Mouse (Mus musculus) heart, postnatal 14 days (tissue): ENCODE data around the gene Rpl6. TPM values are rescaled to one million over a fixed set of nuclear protein-coding genes. Genes with fewer than 3 reads are reported as not detected.
"Not testable (repeated sequence)": the region's sequence is repeated elsewhere in the genome, so short reads cannot be mapped to it uniquely, and the experiment has no call there.

Experiments used
- DNase-seq, 2 experiments: peaks; one replicate each; pipeline ENCODE4 v3.0.0; 2021 to 2022
- intact Hi-C: fragments of 180-260 bp; cut with DNase I; formaldehyde crosslinking; loops from one replicate; pipeline ENCODE4 v1.15.1; 2025
- total RNA-seq, 2 experiments: library from RNA; stranded (reverse); gene quantifications; 2 replicates each; pipeline ENCODE4 v1.2.3; 2021

The Rpl6 gene
- total RNA-seq, 2 experiments from 2014 or later, result 556 to 621 TPM

GRCm38 (mm10) chr5:121220732-121221301, 16.5 kb downstream of the Rpl6 start:
- intact Hi-C loops, result no loop called here
- DNase-seq, result peak; percentile 31 to 37

- DNase-seq, result no peak
- intact Hi-C loops, result no loop called here
These were observed 17.1 kb downstream of the Rpl6 start for GRCm38 (mm10) chr5:121221328-121221850.

GRCm38 (mm10) chr5:121224020-121224419, 19.7 kb downstream of the Rpl6 start:
- DNase-seq, intact Hi-C loops: not testable (repeated sequence)

- intact Hi-C loops, result no loop called here
- no peak for DNase-seq
These were observed 20.6 kb downstream of the Rpl6 start for GRCm38 (mm10) chr5:121224856-121225255.

GRCm38 (mm10) chr5:121225854-121226253, 21.6 kb downstream of the Rpl6 start:
- intact Hi-C loops, result no loop called here

GRCm38 (mm10) chr5:121226406-121226805, 22.1 kb downstream of the Rpl6 start:
- intact Hi-C loops, result no loop called here

More at GRCm38 (mm10) chr5:121225854-121226253, 21.6 kb downstream of the Rpl6 start:
- DNase-seq, result no peak

GRCm38 (mm10) chr5:121226845-121227244, 22.6 kb downstream of the Rpl6 start:
- intact Hi-C loops, result no loop called here
- DNase-seq, result no peak

More at GRCm38 (mm10) chr5:121226406-121226805, 22.1 kb downstream of the Rpl6 start:
- no peak for DNase-seq

- DNase-seq, intact Hi-C loops: not testable (repeated sequence)
These were observed 23.0 kb downstream of the Rpl6 start for GRCm38 (mm10) chr5:121227330-121227729.

GRCm38 (mm10) chr5:121229182-121229581, 24.9 kb downstream of the Rpl6 start:
- intact Hi-C loops, result no loop called here
- no peak for DNase-seq

GRCm38 (mm10) chr5:121230811-121231210, 26.5 kb downstream of the Rpl6 start:
- intact Hi-C loops, result no loop called here
- DNase-seq, result no peak

- no peak for DNase-seq
- intact Hi-C loops, result no loop called here
These were observed 28.5 kb downstream of the Rpl6 start for GRCm38 (mm10) chr5:121232789-121233188.

- no peak for DNase-seq
- intact Hi-C loops, result no loop called here
These were observed 29.4 kb downstream of the Rpl6 start for GRCm38 (mm10) chr5:121233726-121234125.

GRCm38 (mm10) chr5:121236171-121236570, 31.9 kb downstream of the Rpl6 start:
- peak in 1 of 2 experiments; percentile 9 for DNase-seq
- intact Hi-C loops, result no loop called here

GRCm38 (mm10) chr5:121238208-121238607, 33.9 kb downstream of the Rpl6 start:
- no peak for DNase-seq
- intact Hi-C loops, result no loop called here

- intact Hi-C loops, result no loop called here
These were observed 35.6 kb downstream of the Rpl6 start for GRCm38 (mm10) chr5:121239846-121240245.

GRCm38 (mm10) chr5:121241182-121241581, 36.9 kb downstream of the Rpl6 start:
- intact Hi-C loops, result no loop called here
- no peak for DNase-seq

More at GRCm38 (mm10) chr5:121239846-121240245, 35.6 kb downstream of the Rpl6 start:
- DNase-seq, result no peak

- DNase-seq, result no peak
- intact Hi-C loops, result no loop called here
These were observed 38.0 kb downstream of the Rpl6 start for GRCm38 (mm10) chr5:121242261-121242660.

- DNase-seq, result no peak
- intact Hi-C loops, result no loop called here
These were observed 38.4 kb downstream of the Rpl6 start for GRCm38 (mm10) chr5:121242701-121243100.

GRCm38 (mm10) chr5:121243676-121244364, 39.5 kb downstream of the Rpl6 start:
- DNase-seq, result no peak
- intact Hi-C loops, result no loop called here

- intact Hi-C loops, result no loop called here
- no peak for DNase-seq
These were observed 40.1 kb downstream of the Rpl6 start for GRCm38 (mm10) chr5:121244365-121244731.

GRCm38 (mm10) chr5:121245201-121245600, 40.9 kb downstream of the Rpl6 start:
- no peak for DNase-seq
- intact Hi-C loops, result no loop called here
